Mouse (Mus musculus): ENCODE data around the gene Vmn1r85. TPM values are rescaled to one million over a fixed set of nuclear protein-coding genes. Genes with fewer than 3 reads are reported as not detected.

The Vmn1r85 gene
- polyA plus RNA-seq, 1 experiment from 2014 or later, result not detected

- ATAC-seq (ENCODE audit: insufficient number of reproducible peaks, low FRiP score, low TSS enrichment, low read depth), result no peak
- 90% methylated on average over 17 of the region's 17 CpGs for WGBS
- no peaks in the 10 kb centered on the region for H3K9me3 ChIP-seq (ENCODE audit: control insufficient read depth, low read length)
- peaks cover 27% of the 10 kb centered on the region for H3K36me3 ChIP-seq (ENCODE audit: control insufficient read depth, insufficient read depth, low read length)
- no peak overlapping the region for H3K4me3 ChIP-seq (ENCODE audit: low read depth, low read length)
- peaks cover 12% of the 10 kb centered on the region for H3K4me1 ChIP-seq (ENCODE audit: control insufficient read depth, insufficient read depth, low read length)
- H3K4me2 ChIP-seq (ENCODE audit: low read depth, severe bottlenecking), result no peak overlapping the region; the same call in 1 of the 2 replicates
- H3K27ac ChIP-seq (replicated peaks; ENCODE audit: low read depth, low read length), result no peak overlapping the region
- no peak for DNase-seq (ENCODE audit: low spot score)
- no peak overlapping the region; the same call in 1 of the 2 replicates for H3K9ac ChIP-seq (ENCODE audit: low read length)
- no peaks in the 10 kb centered on the region for H3K27me3 ChIP-seq (ENCODE audit: control insufficient read depth, insufficient read depth, low read length)
These were observed 59.6 kb downstream of the Vmn1r85 start for GRCm38 (mm10) chr7:13035211-13035855.

DNA sequence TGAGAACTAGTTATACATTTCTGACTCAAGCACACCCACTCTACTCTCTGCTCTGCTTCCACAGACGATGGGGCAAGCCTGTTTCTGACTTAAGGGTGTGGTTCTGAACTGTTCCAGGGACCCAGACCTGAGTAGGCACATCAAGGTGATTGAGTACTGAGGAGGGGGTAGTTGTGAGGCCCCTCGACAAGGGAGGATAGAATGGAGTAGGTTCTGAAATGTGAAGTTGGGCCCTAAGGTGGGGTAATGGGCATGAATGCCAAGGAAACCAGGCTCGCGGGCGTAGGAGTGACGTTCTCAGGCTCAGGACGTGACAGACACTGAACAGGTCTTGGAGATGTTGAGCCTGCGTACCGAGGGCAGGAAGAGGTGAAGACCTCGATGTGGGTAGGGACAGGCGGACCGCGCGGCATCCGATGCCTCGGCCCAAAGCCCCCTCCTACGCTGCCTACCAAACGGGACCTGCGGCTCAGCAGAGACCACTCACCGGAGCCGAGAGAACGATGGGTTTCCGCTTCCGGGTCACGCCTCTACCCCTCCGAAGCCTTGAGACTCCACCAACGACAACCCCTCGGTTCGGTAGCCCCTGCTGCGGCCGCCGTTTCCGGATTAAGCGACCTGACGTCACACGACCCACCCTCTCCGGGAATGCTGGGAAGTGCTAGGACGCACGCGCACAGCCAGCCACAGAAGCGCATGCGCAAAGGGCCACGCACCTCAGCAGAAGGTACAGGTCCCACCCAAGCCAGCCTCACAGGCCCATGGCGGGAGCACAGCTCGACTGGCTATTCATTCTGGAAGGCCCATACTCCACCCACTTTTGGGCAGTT lies 60.6 kb downstream of the Vmn1r85 start, which contains the start of gene Chmp2a:
Chmp2a (minus strand) TSS at position 660 of the 830 bp plus-strand sequence.
- DNase-seq (ENCODE audit: low spot score) (peak; percentile 99), ATAC-seq (ENCODE audit: insufficient number of reproducible peaks, low FRiP score, low TSS enrichment, low read depth) (peak; percentile 84)
- under 1% methylated on average over 45 of the region's 45 CpGs for WGBS
- peak within 1 kb of the TSS; percentile 80 for H3K9ac ChIP-seq (ENCODE audit: low read length)
- H3K9me3 ChIP-seq (ENCODE audit: control insufficient read depth, low read length), result no peaks in the 10 kb centered on the region
- peaks cover 36% of the 10 kb centered on the region for H3K36me3 ChIP-seq (ENCODE audit: control insufficient read depth, insufficient read depth, low read length)
- peaks cover 12% of the 10 kb centered on the region for H3K4me1 ChIP-seq (ENCODE audit: control insufficient read depth, insufficient read depth, low read length)
- H3K27me3 ChIP-seq (ENCODE audit: control insufficient read depth, insufficient read depth, low read length), result no peaks in the 10 kb centered on the region
- peak within 1 kb of the TSS; percentile 50 for H3K4me3 ChIP-seq (ENCODE audit: low read depth, low read length)
- H3K4me2 ChIP-seq (ENCODE audit: low read depth, severe bottlenecking), result peak within 1 kb of the TSS; percentile 77
- peak within 1 kb of the TSS; percentile 86 for H3K27ac ChIP-seq (replicated peaks; ENCODE audit: low read depth, low read length)

- peak overlapping the region; percentile 77 for H3K4me2 ChIP-seq (ENCODE audit: low read depth, severe bottlenecking)
- 51% methylated on average over 13 of the region's 13 CpGs for WGBS
- H3K36me3 ChIP-seq (ENCODE audit: control insufficient read depth, insufficient read depth, low read length), result peaks cover 43% of the 10 kb centered on the region
- peak overlapping the region; percentile 80 for H3K9ac ChIP-seq (ENCODE audit: low read length)
- no peak for DNase-seq (ENCODE audit: low spot score)
- no peaks in the 10 kb centered on the region for H3K9me3 ChIP-seq (ENCODE audit: control insufficient read depth, low read length)
- no peaks in the 10 kb centered on the region for H3K27me3 ChIP-seq (ENCODE audit: control insufficient read depth, insufficient read depth, low read length)
- H3K4me3 ChIP-seq (ENCODE audit: low read depth, low read length), result peak overlapping the region; percentile 50
- H3K27ac ChIP-seq (replicated peaks; ENCODE audit: low read depth, low read length), result peak overlapping the region; percentile 86; the same call in 1 of the 2 replicates
- H3K4me1 ChIP-seq (ENCODE audit: control insufficient read depth, insufficient read depth, low read length), result peaks cover 12% of the 10 kb centered on the region
- ATAC-seq (ENCODE audit: insufficient number of reproducible peaks, low FRiP score, low TSS enrichment, low read depth), result no peak
These were observed 61.4 kb downstream of the Vmn1r85 start for GRCm38 (mm10) chr7:13033451-13034147.

Other genes starting within 250 kb of the Vmn1r85 start
- gene Zfp128, start 214.0 kb downstream of the Vmn1r85 start, polyA plus RNA-seq (2014; fragmentation: Nextera tagmentation; extraction: Ambion mirVana), result 6.3 and 7.7 TPM in 2 replicates
- 28.1 and 29.0 TPM in 2 replicates for gene Zscan22, start 197.4 kb downstream of the Vmn1r85 start, polyA plus RNA-seq (2014; fragmentation: Nextera tagmentation; extraction: Ambion mirVana)
- gene Rps5, start 172.9 kb downstream of the Vmn1r85 start, polyA plus RNA-seq (2014; fragmentation: Nextera tagmentation; extraction: Ambion mirVana), result 1,067 and 1,071 TPM in 2 replicates
- gene Rnf225, start 167.8 kb downstream of the Vmn1r85 start, polyA plus RNA-seq (2014; fragmentation: Nextera tagmentation; extraction: Ambion mirVana), result 0.57 and 0.59 TPM in 2 replicates
- gene Zfp324, start 129.3 kb downstream of the Vmn1r85 start, polyA plus RNA-seq (2014; fragmentation: Nextera tagmentation; extraction: Ambion mirVana), result 8.2 and 10.2 TPM in 2 replicates
- 7.5 and 10.3 TPM in 2 replicates for gene Zfp446, start 117.3 kb downstream of the Vmn1r85 start, polyA plus RNA-seq (2014; fragmentation: Nextera tagmentation; extraction: Ambion mirVana)
- not detected in 2 replicates for gene Slc27a5, start 97.0 kb downstream of the Vmn1r85 start, polyA plus RNA-seq (2014; fragmentation: Nextera tagmentation; extraction: Ambion mirVana)
- 610 and 647 TPM in 2 replicates for gene Trim28, start 96.1 kb downstream of the Vmn1r85 start, polyA plus RNA-seq (2014; fragmentation: Nextera tagmentation; extraction: Ambion mirVana)
- 30.6 and 31.5 TPM in 2 replicates for gene Zbtb45, start 85.1 kb downstream of the Vmn1r85 start, polyA plus RNA-seq (2014; fragmentation: Nextera tagmentation; extraction: Ambion mirVana)
- 84.2 and 93.8 TPM in 2 replicates for gene Chmp2a, start 60.4 kb downstream of the Vmn1r85 start, polyA plus RNA-seq (2014; fragmentation: Nextera tagmentation; extraction: Ambion mirVana)
- 199 TPM in 2 replicates for gene Ube2m, start 56.9 kb downstream of the Vmn1r85 start, polyA plus RNA-seq (2014; fragmentation: Nextera tagmentation; extraction: Ambion mirVana)
- 2.3 TPM in 2 replicates for gene Mzf1, start 40.4 kb downstream of the Vmn1r85 start, polyA plus RNA-seq (2014; fragmentation: Nextera tagmentation; extraction: Ambion mirVana)
- not detected in 2 replicates for gene Vmn1r86, start 24.7 kb upstream of the Vmn1r85 start, polyA plus RNA-seq (2014; fragmentation: Nextera tagmentation; extraction: Ambion mirVana)
- not detected in 2 replicates for gene Vmn1r87, start 45.0 kb upstream of the Vmn1r85 start, polyA plus RNA-seq (2014; fragmentation: Nextera tagmentation; extraction: Ambion mirVana)
- gene Vmn1r88, start 64.4 kb upstream of the Vmn1r85 start, polyA plus RNA-seq (2014; fragmentation: Nextera tagmentation; extraction: Ambion mirVana), result not detected in 2 replicates
- not detected in 2 replicates for gene Vmn1r89, start 117.8 kb upstream of the Vmn1r85 start, polyA plus RNA-seq (2014; fragmentation: Nextera tagmentation; extraction: Ambion mirVana)
- gene Lig1, start 182.1 kb upstream of the Vmn1r85 start, polyA plus RNA-seq (2014; fragmentation: Nextera tagmentation; extraction: Ambion mirVana), result 173 and 185 TPM in 2 replicates
- 5.1 and 5.8 TPM in 2 replicates for gene Zswim9, start 183.5 kb upstream of the Vmn1r85 start, polyA plus RNA-seq (2014; fragmentation: Nextera tagmentation; extraction: Ambion mirVana)
- 1.8 and 1.9 TPM in 2 replicates for gene Pla2g4c, start 229.5 kb upstream of the Vmn1r85 start, polyA plus RNA-seq (2014; fragmentation: Nextera tagmentation; extraction: Ambion mirVana)